Mouse (Mus musculus) brown adipose tissue, adult 24 weeks (tissue): ENCODE results near the gene Pias4. TPM values are rescaled to one million over a fixed set of nuclear protein-coding genes. Genes with fewer than 3 reads are reported as not detected.

Experiments
- H3K27ac ChIP-seq: fragments of 200-500 bp; replicated peaks from 2 replicates; pipeline ENCODE4 v1.5.1; 2012; ENCODE audit warnings: low read depth, mild to moderate bottlenecking, low read length
- H3K4me1 ChIP-seq: fragments of 200-500 bp; 2 replicates; pipeline ENCODE4 v1.6.1; 2012; ENCODE audit warnings: low read length, mixed read lengths; ENCODE audit not compliant: control insufficient read depth, insufficient read depth, insufficient read length
- H3K4me3 ChIP-seq: fragments of 200-500 bp; 2 replicates; pipeline ENCODE4 v1.5.1; 2012; ENCODE audit warnings: low read depth, mild to moderate bottlenecking, low read length, moderate library complexity; ENCODE audit not compliant: insufficient read depth
- polyA plus RNA-seq: library from polyadenylated mRNA; stranded (reverse); fragments of >200 nt; gene quantifications from 2 replicates; pipeline ENCODE4 v1.2.4, GENCODE M21; 2012; ENCODE audit not compliant: missing spikeins, insufficient read depth, insufficient read length

Pias4 gene
- polyA plus RNA-seq, 1 experiment = 10.3 TPM

GRCm38 (mm10) chr10:81140717-81141454 lies 26.8 kb downstream of the Pias4 start:
- Histone ChIP-seq H3K27ac (peak overlapping the region; percentile 82), H3K4me3 (peak overlapping the region; percentile 94), H3K4me1 (peaks cover 37% of the 10 kb centered on the region)

- Histone ChIP-seq H3K27ac (peak overlapping the region; percentile 82), H3K4me1 (peaks cover 32% of the 10 kb centered on the region), H3K4me3 (peak overlapping the region; percentile 94)
These were observed 27.7 kb downstream of the Pias4 start for GRCm38 (mm10) chr10:81140005-81140404.

GRCm38 (mm10) chr10:81139529-81139846 lies 28.2 kb downstream of the Pias4 start:
- Histone ChIP-seq H3K27ac (peak overlapping the region; percentile 82), H3K4me1 (peaks cover 35% of the 10 kb centered on the region), H3K4me3 (peak overlapping the region; percentile 94)

- peaks cover 34% of the 10 kb centered on the region for H3K4me1 ChIP-seq
- peak overlapping the region; percentile 94 for H3K4me3 ChIP-seq
- H3K27ac ChIP-seq = peak overlapping the region; percentile 82
These were observed 28.7 kb downstream of the Pias4 start for GRCm38 (mm10) chr10:81138821-81139528.

- H3K4me3 ChIP-seq = peak overlapping the region; percentile 94
- H3K4me1 ChIP-seq = peaks cover 36% of the 10 kb centered on the region
- peak overlapping the region; percentile 87 for H3K27ac ChIP-seq
These were observed 29.5 kb downstream of the Pias4 start for GRCm38 (mm10) chr10:81138131-81138782.

GRCm38 (mm10) chr10:81137252-81138130 lies 30.2 kb downstream of the Pias4 start:
- Histone ChIP-seq H3K4me3 (peak overlapping the region; percentile 94), H3K4me1 (peaks cover 30% of the 10 kb centered on the region), H3K27ac (peak overlapping the region; percentile 92)

GRCm38 (mm10) chr10:81136706-81137231 lies 31.0 kb downstream of the Pias4 start:
- H3K4me1 ChIP-seq = peaks cover 25% of the 10 kb centered on the region
- peak overlapping the region; percentile 83 for H3K27ac ChIP-seq

GRCm38 (mm10) chr10:81135831-81136705 lies 31.7 kb downstream of the Pias4 start:
- H3K27ac ChIP-seq = peak overlapping the region; percentile 83
- peaks cover 19% of the 10 kb centered on the region for H3K4me1 ChIP-seq
- peak overlapping the region; percentile 96 for H3K4me3 ChIP-seq

More at GRCm38 (mm10) chr10:81136706-81137231, 31.0 kb downstream of the Pias4 start:
- H3K4me3 ChIP-seq = peak overlapping the region; percentile 96

- peak within 1 kb of the TSS; percentile 96 for H3K4me3 ChIP-seq
- H3K4me1 ChIP-seq = peaks cover 15% of the 10 kb centered on the region
- H3K27ac ChIP-seq = peak within 1 kb of the TSS; percentile 76
These were observed 32.6 kb downstream of the Pias4 start, which contains the start of gene Zbtb7a for GRCm38 (mm10) chr10:81134966-81135681. Zbtb7a (plus strand) TSS chr10:81135220.

GRCm38 (mm10) chr10:81134181-81134587 lies 33.5 kb downstream of the Pias4 start:
- Histone ChIP-seq H3K4me3 (peak overlapping the region; percentile 96), H3K27ac (peak overlapping the region; percentile 76), H3K4me1 (peaks cover 16% of the 10 kb centered on the region)

GRCm38 (mm10) chr10:81123500-81123899 lies 44.2 kb downstream of the Pias4 start:
- Histone ChIP-seq H3K4me1 (peaks cover 2% of the 10 kb centered on the region; the same call in 1 of the 2 replicates), H3K4me3 (no peak overlapping the region), H3K27ac (no peak overlapping the region)

GRCm38 (mm10) chr10:81122889-81123288 lies 44.8 kb downstream of the Pias4 start:
- H3K4me3 ChIP-seq = no peak overlapping the region

GRCm38 (mm10) chr10:81120650-81121049 lies 47.1 kb downstream of the Pias4 start:
- no peak overlapping the region for H3K4me3 ChIP-seq
- no peaks in the 10 kb centered on the region; the same call in 1 of the 2 replicates for H3K4me1 ChIP-seq
- H3K27ac ChIP-seq = no peak overlapping the region

More at GRCm38 (mm10) chr10:81122889-81123288, 44.8 kb downstream of the Pias4 start:
- Histone ChIP-seq H3K4me1 (no peaks in the 10 kb centered on the region), H3K27ac (no peak overlapping the region)
